Mouse (Mus musculus): Measurements from ENCODE around the gene Mrpl22. TPM values are rescaled to one million over a fixed set of nuclear protein-coding genes. Genes with fewer than 3 reads are reported as not detected.
A peak's percentile ranks its signal among the peaks of the same experiment; 100 is the strongest.
"Not testable (repeated sequence)": the region's sequence is repeated elsewhere in the genome, so short reads cannot be mapped to it uniquely, and the experiment has no call there.

Mrpl22 gene
- polyA plus RNA-seq, 1 experiment = 23.5 TPM

- H3K4me3 ChIP-seq (ENCODE audit: insufficient read depth, low read length) = no peak overlapping the region
- no peak overlapping the region for H3K27ac ChIP-seq (ENCODE audit: insufficient read depth, low read depth, low read length)
- H3K4me1 ChIP-seq (ENCODE audit: control insufficient read depth, insufficient read depth, low read length) = peaks cover 4% of the 10 kb centered on the region
- TF ChIP-seq CTCF (IDR thresholded peaks at IDR 0.05; ENCODE audit: low read depth, low read length) (no peak), POLR2A (IDR thresholded peaks at IDR 0.05; ENCODE audit: borderline replicate concordance, low read depth, low read length) (no peak)
These were observed 8.1 kb downstream of the Mrpl22 start for GRCm38 (mm10) chr11:58179563-58179962.

GRCm38 (mm10) chr11:58179986-58180385 lies 8.5 kb downstream of the Mrpl22 start:
- H3K27ac ChIP-seq (ENCODE audit: insufficient read depth, low read depth, low read length); H3K4me1 ChIP-seq (ENCODE audit: control insufficient read depth, insufficient read depth, low read length); H3K4me3 ChIP-seq (ENCODE audit: insufficient read depth, low read length): not testable (repeated sequence)

- no peak for TF ChIP-seq CTCF (IDR thresholded peaks at IDR 0.05; ENCODE audit: low read depth, low read length)
- no peak for TF ChIP-seq POLR2A (IDR thresholded peaks at IDR 0.05; ENCODE audit: borderline replicate concordance, low read depth, low read length)
- Histone ChIP-seq H3K27ac (ENCODE audit: insufficient read depth, low read depth, low read length) (no peak overlapping the region), H3K4me1 (ENCODE audit: control insufficient read depth, insufficient read depth, low read length) (peaks cover 4% of the 10 kb centered on the region), H3K4me3 (ENCODE audit: insufficient read depth, low read length) (no peak overlapping the region)
These were observed 9.3 kb downstream of the Mrpl22 start for GRCm38 (mm10) chr11:58180756-58181155.

- H3K4me3 ChIP-seq (ENCODE audit: insufficient read depth, low read length) = no peak overlapping the region
- no peak overlapping the region for H3K27ac ChIP-seq (ENCODE audit: insufficient read depth, low read depth, low read length)
- TF ChIP-seq CTCF (IDR thresholded peaks at IDR 0.05; ENCODE audit: low read depth, low read length) (no peak), POLR2A (IDR thresholded peaks at IDR 0.05; ENCODE audit: borderline replicate concordance, low read depth, low read length) (no peak)
- H3K4me1 ChIP-seq (ENCODE audit: control insufficient read depth, insufficient read depth, low read length) = peaks cover 4% of the 10 kb centered on the region
These were observed 12.1 kb downstream of the Mrpl22 start for GRCm38 (mm10) chr11:58183579-58183978.

GRCm38 (mm10) chr11:58189675-58190074 lies 18.2 kb downstream of the Mrpl22 start:
- H3K27ac ChIP-seq (ENCODE audit: insufficient read depth, low read depth, low read length) = no peak overlapping the region
- TF ChIP-seq CTCF (IDR thresholded peaks at IDR 0.05; ENCODE audit: low read depth, low read length) (no peak), POLR2A (IDR thresholded peaks at IDR 0.05; ENCODE audit: borderline replicate concordance, low read depth, low read length) (no peak)
- H3K4me1 ChIP-seq (ENCODE audit: control insufficient read depth, insufficient read depth, low read length) = no peaks in the 10 kb centered on the region
- no peak overlapping the region for H3K4me3 ChIP-seq (ENCODE audit: insufficient read depth, low read length)

- Histone ChIP-seq H3K27ac (ENCODE audit: insufficient read depth, low read depth, low read length) (no peak overlapping the region), H3K4me3 (ENCODE audit: insufficient read depth, low read length) (no peak overlapping the region), H3K4me1 (ENCODE audit: control insufficient read depth, insufficient read depth, low read length) (no peaks in the 10 kb centered on the region)
- TF ChIP-seq POLR2A (IDR thresholded peaks at IDR 0.05; ENCODE audit: borderline replicate concordance, low read depth, low read length) (no peak), CTCF (IDR thresholded peaks at IDR 0.05; ENCODE audit: low read depth, low read length) (no peak)
These were observed 21.9 kb downstream of the Mrpl22 start for GRCm38 (mm10) chr11:58193326-58193725.

- Histone ChIP-seq H3K4me3 (ENCODE audit: insufficient read depth, low read length) (no peak overlapping the region), H3K27ac (ENCODE audit: insufficient read depth, low read depth, low read length) (no peak overlapping the region), H3K4me1 (ENCODE audit: control insufficient read depth, insufficient read depth, low read length) (no peaks in the 10 kb centered on the region)
- TF ChIP-seq CTCF (IDR thresholded peaks at IDR 0.05; ENCODE audit: low read depth, low read length) (no peak), POLR2A (IDR thresholded peaks at IDR 0.05; ENCODE audit: borderline replicate concordance, low read depth, low read length) (no peak)
These were observed 22.5 kb downstream of the Mrpl22 start for GRCm38 (mm10) chr11:58193860-58194520.

GRCm38 (mm10) chr11:58198663-58199062 lies 27.2 kb downstream of the Mrpl22 start:
- Histone ChIP-seq H3K4me1 (ENCODE audit: control insufficient read depth, insufficient read depth, low read length) (peaks cover 3% of the 10 kb centered on the region; the same call in 1 of the 2 replicates), H3K4me3 (ENCODE audit: insufficient read depth, low read length) (peak overlapping the region; percentile 60; the same call in 1 of the 2 replicates), H3K27ac (ENCODE audit: insufficient read depth, low read depth, low read length) (peak overlapping the region; percentile 67)
- no peak for TF ChIP-seq CTCF (IDR thresholded peaks at IDR 0.05; ENCODE audit: low read depth, low read length)
- TF ChIP-seq POLR2A (IDR thresholded peaks at IDR 0.05; ENCODE audit: borderline replicate concordance, low read depth, low read length) = no peak

- 0 out of 2 replicates have a peak, but pooled peaks have one; percentile 29 for TF ChIP-seq POLR2A (IDR thresholded peaks at IDR 0.05; ENCODE audit: borderline replicate concordance, low read depth, low read length)
- Histone ChIP-seq H3K4me3 (ENCODE audit: insufficient read depth, low read length) (peak within 1 kb of the TSS; percentile 60), H3K27ac (ENCODE audit: insufficient read depth, low read depth, low read length) (peak within 1 kb of the TSS; percentile 67)
- H3K4me1 ChIP-seq (ENCODE audit: control insufficient read depth, insufficient read depth, low read length) = not testable (repeated sequence)
These were observed 28.0 kb downstream of the Mrpl22 start, which contains the start of the genes Igtp and Irgm2 for GRCm38 (mm10) chr11:58199229-58200037. Igtp (plus strand) TSS chr11:58199556. Irgm2 (plus strand) TSS chr11:58199618.

- Histone ChIP-seq H3K27ac (ENCODE audit: insufficient read depth, low read depth, low read length) (no peak overlapping the region), H3K4me3 (ENCODE audit: insufficient read depth, low read length) (peak overlapping the region; percentile 60; the same call in 1 of the 2 replicates), H3K4me1 (ENCODE audit: control insufficient read depth, insufficient read depth, low read length) (peaks cover 3% of the 10 kb centered on the region; the same call in 1 of the 2 replicates)
- TF ChIP-seq CTCF (IDR thresholded peaks at IDR 0.05; ENCODE audit: low read depth, low read length) = no peak
- no peak for TF ChIP-seq POLR2A (IDR thresholded peaks at IDR 0.05; ENCODE audit: borderline replicate concordance, low read depth, low read length)
These were observed 28.8 kb downstream of the Mrpl22 start for GRCm38 (mm10) chr11:58200226-58200625.
